Mouse (Mus musculus) neural tube, embryonic 14.5 days (tissue): ENCODE results near the gene Krt17. TPM values are rescaled to one million over a fixed set of nuclear protein-coding genes. Genes with fewer than 3 reads are reported as not detected.
"Not testable (repeated sequence)": the region's sequence is repeated elsewhere in the genome, so short reads cannot be mapped to it uniquely, and the experiment has no call there.

Experiments
- ATAC-seq: fragments of 200-750 bp; cut with Nextera tagmentation; 2 replicates; pipeline ENCODE4 v1.8.0; 2017; ENCODE audit warnings: low read depth, mild to moderate bottlenecking, moderate TSS enrichment, moderate library complexity
- H3K27ac ChIP-seq: fragments of 300-500 bp; sonication (generic); 2 replicates; pipeline ENCODE4 v1.5.1; 2014; ENCODE audit warnings: low read depth, mild to moderate bottlenecking, control low read depth, low read length, moderate library complexity, mixed read lengths
- H3K27me3 ChIP-seq: fragments of 300-500 bp; sonication (generic); 2 replicates; pipeline ENCODE4 v1.6.1; 2014; ENCODE audit warnings: low read length; ENCODE audit not compliant: control insufficient read depth, insufficient read depth
- H3K36me3 ChIP-seq: fragments of 300-500 bp; sonication (generic); 2 replicates; pipeline ENCODE4 v1.6.1; 2014; ENCODE audit warnings: low read length, mixed read lengths; ENCODE audit not compliant: control insufficient read depth, insufficient read depth
- H3K4me1 ChIP-seq: fragments of 300-500 bp; sonication (generic); 2 replicates; pipeline ENCODE4 v1.6.1; 2014; ENCODE audit warnings: low read length; ENCODE audit not compliant: control insufficient read depth, insufficient read depth
- H3K4me2 ChIP-seq: fragments of 300-500 bp; sonication (generic); 2 replicates; pipeline ENCODE4 v1.6.1; 2014; ENCODE audit warnings: mild to moderate bottlenecking, low read depth, low read length, control low read depth
- H3K4me3 ChIP-seq: fragments of 300-500 bp; sonication (generic); 2 replicates; pipeline ENCODE4 v1.5.1; 2014; ENCODE audit warnings: low read depth, low read length, control low read depth, mixed read lengths
- H3K9ac ChIP-seq: fragments of 300-500 bp; sonication (generic); replicated peaks from 2 replicates; pipeline ENCODE4 v1.6.1; 2014; ENCODE audit warnings: low read depth, mild to moderate bottlenecking, control low read depth, low read length, mixed read lengths
- H3K9me3 ChIP-seq: fragments of 300-500 bp; sonication (generic); 2 replicates; pipeline ENCODE4 v1.6.1; 2016; ENCODE audit warnings: low read length; ENCODE audit not compliant: control insufficient read depth
- WGBS: fragments of 180-500 bp; shearing (Covaris S2); extraction: QIAGEN DNeasy Blood & Tissue Kit; methylation state at CpG from one replicate; pipeline ENCODE4 v1.1.7; 2014; 5-methylcytosine and 5-hydroxymethylcytosine counted together
- polyA plus RNA-seq: library from polyadenylated mRNA; unstranded; fragments of >200 nt; fragmentation: Nextera tagmentation; extraction: Ambion mirVana; gene quantifications from 2 replicates; pipeline ENCODE4 v1.2.1, GENCODE M21; 2014

Gene Krt17
- polyA plus RNA-seq, 1 experiment from 2014 or later = not detected

GRCm38 (mm10) chr11:100248852-100249465 lies 11.9 kb downstream of the Krt17 start, which contains the start of gene Krt16:
Gene Krt16, minus strand, starts transcription at chr11:100248902.
- Histone ChIP-seq H3K9ac (no peak within 1 kb of the TSS), H3K27ac (no peak within 1 kb of the TSS), H3K4me2 (no peak within 1 kb of the TSS), H3K36me3 (no peaks in the 10 kb centered on the region), H3K4me1 (no peaks in the 10 kb centered on the region), H3K9me3 (no peaks in the 10 kb centered on the region), H3K4me3 (no peak within 1 kb of the TSS), H3K27me3 (no peaks in the 10 kb centered on the region)
- ATAC-seq = no peak
- WGBS = 87% methylated on average over 7 of the region's 7 CpGs

GRCm38 (mm10) chr11:100246471-100246870 lies 14.4 kb downstream of the Krt17 start:
- not testable (repeated sequence) for H3K4me3 ChIP-seq, H3K4me2 ChIP-seq, H3K27me3 ChIP-seq, H3K4me1 ChIP-seq, H3K9ac ChIP-seq, H3K36me3 ChIP-seq, ATAC-seq, H3K27ac ChIP-seq, H3K9me3 ChIP-seq
- 73% methylated on average over 7 of the region's 7 CpGs for WGBS

GRCm38 (mm10) chr11:100240272-100240671 lies 20.6 kb downstream of the Krt17 start:
- not testable (repeated sequence) for H3K27me3 ChIP-seq

GRCm38 (mm10) chr11:100221741-100222140 lies 39.1 kb downstream of the Krt17 start:
- Histone ChIP-seq H3K9me3 (no peaks in the 10 kb centered on the region), H3K36me3 (no peaks in the 10 kb centered on the region), H3K4me1 (no peaks in the 10 kb centered on the region), H3K27ac (no peak overlapping the region), H3K27me3 (no peaks in the 10 kb centered on the region), H3K4me2 (no peak overlapping the region), H3K4me3 (no peak overlapping the region), H3K9ac (no peak overlapping the region)
- no peak for ATAC-seq
- WGBS = 28% methylated on average over 8 of the region's 8 CpGs

More at GRCm38 (mm10) chr11:100240272-100240671, 20.6 kb downstream of the Krt17 start:
- WGBS = 93% methylated on average over 4 of the region's 4 CpGs
- H3K4me2 ChIP-seq, ATAC-seq, H3K4me1 ChIP-seq, H3K27ac ChIP-seq, H3K36me3 ChIP-seq, H3K9me3 ChIP-seq, H3K4me3 ChIP-seq, H3K9ac ChIP-seq: not testable (repeated sequence)

GRCm38 (mm10) chr11:100219304-100219703 lies 41.5 kb downstream of the Krt17 start:
- H3K4me1 ChIP-seq = no peaks in the 10 kb centered on the region
- no peak for ATAC-seq
- no peaks in the 10 kb centered on the region for H3K36me3 ChIP-seq
- 91% methylated on average over 4 of the region's 4 CpGs for WGBS
- H3K27ac ChIP-seq = no peak overlapping the region
- H3K9me3 ChIP-seq = no peaks in the 10 kb centered on the region
- H3K27me3 ChIP-seq = no peaks in the 10 kb centered on the region
- H3K9ac ChIP-seq = no peak overlapping the region
- no peak overlapping the region for H3K4me2 ChIP-seq
- no peak overlapping the region for H3K4me3 ChIP-seq

- no peaks in the 10 kb centered on the region for H3K9me3 ChIP-seq
- H3K9ac ChIP-seq = no peak overlapping the region
- no peak overlapping the region for H3K4me2 ChIP-seq
- no peak overlapping the region for H3K27ac ChIP-seq
- H3K27me3 ChIP-seq = no peaks in the 10 kb centered on the region
- no peak for ATAC-seq
- H3K4me1 ChIP-seq = no peaks in the 10 kb centered on the region
- no peaks in the 10 kb centered on the region for H3K36me3 ChIP-seq
- WGBS = 71% methylated on average over 6 of the region's 6 CpGs
- H3K4me3 ChIP-seq = no peak overlapping the region
Observed at GRCm38 (mm10) chr11:100208542-100208941, 52.3 kb downstream of the Krt17 start.

- 92% methylated on average over 8 of the region's 8 CpGs for WGBS
Observed at GRCm38 (mm10) chr11:100207498-100207897, 53.3 kb downstream of the Krt17 start, which contains the start of gene Krt14. Gene Krt14, minus strand, starts transcription at chr11:100207548.

More at GRCm38 (mm10) chr11:100207498-100207897, 53.3 kb downstream of the Krt17 start, which contains the start of gene Krt14:
- Histone ChIP-seq H3K4me2 (no peak within 1 kb of the TSS), H3K4me1 (no peaks in the 10 kb centered on the region), H3K9me3 (no peaks in the 10 kb centered on the region), H3K27me3 (no peaks in the 10 kb centered on the region), H3K27ac (no peak within 1 kb of the TSS), H3K9ac (no peak within 1 kb of the TSS), H3K36me3 (no peaks in the 10 kb centered on the region), H3K4me3 (no peak within 1 kb of the TSS)
- ATAC-seq = no peak

Other genes starting within 250 kb of the Krt17 start
- not detected in 2 replicates for gene Krt33a, start 244.8 kb downstream of the Krt17 start, polyA plus RNA-seq
- not detected in 2 replicates for gene Krt33b, start 231.2 kb downstream of the Krt17 start, polyA plus RNA-seq
- gene Krt34, start 219.5 kb downstream of the Krt17 start, polyA plus RNA-seq = not detected in 2 replicates
- not detected in 2 replicates for gene Krt31, start 210.5 kb downstream of the Krt17 start, polyA plus RNA-seq
- gene Krt32, start 172.8 kb downstream of the Krt17 start, polyA plus RNA-seq = not detected in 2 replicates
- gene Krt35, start 164.8 kb downstream of the Krt17 start, polyA plus RNA-seq = not detected in 2 replicates
- gene Krt36, start 155.4 kb downstream of the Krt17 start, polyA plus RNA-seq = not detected in 2 replicates
- gene Krt13, start 139.5 kb downstream of the Krt17 start, polyA plus RNA-seq = not detected in 2 replicates
- gene Krt15, start 125.1 kb downstream of the Krt17 start, polyA plus RNA-seq = not detected in 2 replicates
- 0.46 and 0.51 TPM in 2 replicates for gene Krt19, start 112.4 kb downstream of the Krt17 start, polyA plus RNA-seq
- 0.08 TPM in 1 of 2 replicates, not detected in the other for gene Krt9, start 67.8 kb downstream of the Krt17 start, polyA plus RNA-seq
- gene Krt14, start 53.5 kb downstream of the Krt17 start, polyA plus RNA-seq = 0.36 and 0.40 TPM in 2 replicates
- not detected in 2 replicates for gene Krt16, start 12.1 kb downstream of the Krt17 start, polyA plus RNA-seq
- not detected in 2 replicates for gene Krt42, start 8.8 kb upstream of the Krt17 start, polyA plus RNA-seq
- 1,262 and 1,333 TPM in 2 replicates for gene Eif1, start 58.9 kb upstream of the Krt17 start, polyA plus RNA-seq
- gene Gast, start 73.4 kb upstream of the Krt17 start, polyA plus RNA-seq = not detected in 2 replicates
- 71.6 and 93.7 TPM in 2 replicates for gene Hap1, start 95.1 kb upstream of the Krt17 start, polyA plus RNA-seq
- gene Jup, start 136.7 kb upstream of the Krt17 start, polyA plus RNA-seq = 43.0 and 58.9 TPM in 2 replicates
- 18.9 and 21.1 TPM in 2 replicates for gene P3h4, start 153.8 kb upstream of the Krt17 start, polyA plus RNA-seq
- gene Fkbp10, start 154.7 kb upstream of the Krt17 start, polyA plus RNA-seq = 7.2 and 32.8 TPM in 2 replicates
- gene Nt5c3b, start 180.8 kb upstream of the Krt17 start, polyA plus RNA-seq = 107 and 109 TPM in 2 replicates
- 0.68 and 1.1 TPM in 2 replicates for gene Klhl10, start 180.9 kb upstream of the Krt17 start, polyA plus RNA-seq
- gene Klhl11, start 211.7 kb upstream of the Krt17 start, polyA plus RNA-seq = 15.7 and 16.1 TPM in 2 replicates